Mouse (Mus musculus): ENCODE measurements around the gene Nfkbib. TPM values are rescaled to one million over a fixed set of nuclear protein-coding genes. Genes with fewer than 3 reads are reported as not detected.

Gene Nfkbib
- polyA plus RNA-seq, 1 experiment, result 138 TPM

- peaks cover 30% of the 10 kb centered on the region for H3K36me3 ChIP-seq (ENCODE audit: control insufficient read depth, insufficient read depth, low read length)
- H3K27me3 ChIP-seq (ENCODE audit: control insufficient read depth, insufficient read depth, low read length), result peaks cover 6% of the 10 kb centered on the region
- no peaks in the 10 kb centered on the region for H3K4me1 ChIP-seq (ENCODE audit: control insufficient read depth, insufficient read depth, insufficient read length, low read length)
- no peak within 1 kb of the TSS for H3K27ac ChIP-seq (ENCODE audit: insufficient read depth, low read depth, low read length)
- H3K4me3 ChIP-seq (ENCODE audit: low read depth, low read length), result no peak within 1 kb of the TSS
- TF ChIP-seq CTCF (IDR thresholded peaks at IDR 0.05; ENCODE audit: extremely low read depth, insufficient read length, insufficient replicate concordance, low read depth, low read length) (no peak), POLR2A (IDR thresholded peaks at IDR 0.05; ENCODE audit: low read depth, low read length) (no peak)
- 1% methylated on average over 17 of the region's 17 CpGs for WGBS
Observed at GRCm38 (mm10) chr7:28756079-28756478, 11.2 kb downstream of the Nfkbib start, which contains the start of gene Ccer2. TSS of gene Ccer2 (plus strand) at chr7:28756174.

GRCm38 (mm10) chr7:28749935-28750334 is 17.4 kb downstream of the Nfkbib start:
- Histone ChIP-seq H3K4me3 (ENCODE audit: low read depth, low read length) (no peak overlapping the region), H3K4me1 (ENCODE audit: control insufficient read depth, insufficient read depth, insufficient read length, low read length) (no peaks in the 10 kb centered on the region), H3K27me3 (ENCODE audit: control insufficient read depth, insufficient read depth, low read length) (no peaks in the 10 kb centered on the region), H3K36me3 (ENCODE audit: control insufficient read depth, insufficient read depth, low read length) (peaks cover 11% of the 10 kb centered on the region), H3K27ac (ENCODE audit: insufficient read depth, low read depth, low read length) (no peak overlapping the region)
- no peak for TF ChIP-seq POLR2A (IDR thresholded peaks at IDR 0.05; ENCODE audit: low read depth, low read length)
- TF ChIP-seq CTCF (IDR thresholded peaks at IDR 0.05; ENCODE audit: extremely low read depth, insufficient read length, insufficient replicate concordance, low read depth, low read length), result no peak
- WGBS, result 95% methylated on average over 7 of the region's 7 CpGs

GRCm38 (mm10) chr7:28741709-28742438 is 25.4 kb downstream of the Nfkbib start, which contains the start of the genes Mrps12 and Sars2:
TSS of gene Mrps12 (minus strand) at chr7:28741820.
TSS of gene Sars2 (plus strand) at chr7:28741992.
- H3K4me3 ChIP-seq (ENCODE audit: low read depth, low read length), result peak within 1 kb of the TSS; percentile 74
- WGBS, result under 1% methylated on average over 39 of the region's 39 CpGs
- H3K36me3 ChIP-seq (ENCODE audit: control insufficient read depth, insufficient read depth, low read length), result 0 out of 2 replicates have a peak, but pooled peaks cover 4% of the 10 kb centered on the region

GRCm38 (mm10) chr7:28741368-28741708 is 26.0 kb downstream of the Nfkbib start:
- Histone ChIP-seq H3K4me1 (ENCODE audit: control insufficient read depth, insufficient read depth, insufficient read length, low read length) (peaks cover 3% of the 10 kb centered on the region; the same call in 1 of the 2 replicates), H3K27ac (ENCODE audit: insufficient read depth, low read depth, low read length) (peak overlapping the region; percentile 23; the same call in 1 of the 2 replicates), H3K36me3 (ENCODE audit: control insufficient read depth, insufficient read depth, low read length) (0 out of 2 replicates have a peak, but pooled peaks cover 2% of the 10 kb centered on the region), H3K4me3 (ENCODE audit: low read depth, low read length) (peak overlapping the region; percentile 74), H3K27me3 (ENCODE audit: control insufficient read depth, insufficient read depth, low read length) (no peaks in the 10 kb centered on the region)
- TF ChIP-seq CTCF (IDR thresholded peaks at IDR 0.05; ENCODE audit: extremely low read depth, insufficient read length, insufficient replicate concordance, low read depth, low read length), result no peak
- TF ChIP-seq POLR2A (IDR thresholded peaks at IDR 0.05; ENCODE audit: low read depth, low read length), result no peak
- 2% methylated on average over 13 of the region's 13 CpGs for WGBS

More at GRCm38 (mm10) chr7:28741709-28742438, 25.4 kb downstream of the Nfkbib start, which contains the start of the genes Mrps12 and Sars2:
- peaks cover 3% of the 10 kb centered on the region; the same call in 1 of the 2 replicates for H3K4me1 ChIP-seq (ENCODE audit: control insufficient read depth, insufficient read depth, insufficient read length, low read length)
- H3K27ac ChIP-seq (ENCODE audit: insufficient read depth, low read depth, low read length), result peak within 1 kb of the TSS; percentile 72
- TF ChIP-seq CTCF (IDR thresholded peaks at IDR 0.05; ENCODE audit: extremely low read depth, insufficient read length, insufficient replicate concordance, low read depth, low read length) (peak; percentile 85), POLR2A (IDR thresholded peaks at IDR 0.05; ENCODE audit: low read depth, low read length) (peak; percentile 53; the same call in 1 of the 2 replicates)
- H3K27me3 ChIP-seq (ENCODE audit: control insufficient read depth, insufficient read depth, low read length), result no peaks in the 10 kb centered on the region

- Histone ChIP-seq H3K36me3 (ENCODE audit: control insufficient read depth, insufficient read depth, low read length) (0 out of 2 replicates have a peak, but pooled peaks cover 2% of the 10 kb centered on the region), H3K4me1 (ENCODE audit: control insufficient read depth, insufficient read depth, insufficient read length, low read length) (peaks cover 3% of the 10 kb centered on the region; the same call in 1 of the 2 replicates), H3K27ac (ENCODE audit: insufficient read depth, low read depth, low read length) (0 out of 2 replicates have a peak overlapping the region, but pooled peaks have one; percentile 23), H3K27me3 (ENCODE audit: control insufficient read depth, insufficient read depth, low read length) (no peaks in the 10 kb centered on the region), H3K4me3 (ENCODE audit: low read depth, low read length) (peak overlapping the region; percentile 74)
- TF ChIP-seq POLR2A (IDR thresholded peaks at IDR 0.05; ENCODE audit: low read depth, low read length) (no peak), CTCF (IDR thresholded peaks at IDR 0.05; ENCODE audit: extremely low read depth, insufficient read length, insufficient replicate concordance, low read depth, low read length) (no peak)
- WGBS, result 15% methylated on average over 9 of the region's 9 CpGs
Observed at GRCm38 (mm10) chr7:28740949-28741348, 26.4 kb downstream of the Nfkbib start.

- H3K4me3 ChIP-seq (ENCODE audit: low read depth, low read length), result no peak overlapping the region
- TF ChIP-seq CTCF (IDR thresholded peaks at IDR 0.05; ENCODE audit: extremely low read depth, insufficient read length, insufficient replicate concordance, low read depth, low read length) (no peak), POLR2A (IDR thresholded peaks at IDR 0.05; ENCODE audit: low read depth, low read length) (no peak)
- H3K36me3 ChIP-seq (ENCODE audit: control insufficient read depth, insufficient read depth, low read length), result no peaks in the 10 kb centered on the region
- H3K4me1 ChIP-seq (ENCODE audit: control insufficient read depth, insufficient read depth, insufficient read length, low read length), result peaks cover 3% of the 10 kb centered on the region; the same call in 1 of the 2 replicates
- H3K27me3 ChIP-seq (ENCODE audit: control insufficient read depth, insufficient read depth, low read length), result no peaks in the 10 kb centered on the region
- H3K27ac ChIP-seq (ENCODE audit: insufficient read depth, low read depth, low read length), result no peak overlapping the region
- WGBS, result 91% methylated on average over 21 of the region's 21 CpGs
Observed at GRCm38 (mm10) chr7:28739829-28740228, 27.5 kb downstream of the Nfkbib start.

- TF ChIP-seq CTCF (IDR thresholded peaks at IDR 0.05; ENCODE audit: extremely low read depth, insufficient read length, insufficient replicate concordance, low read depth, low read length), result no peak
- TF ChIP-seq POLR2A (IDR thresholded peaks at IDR 0.05; ENCODE audit: low read depth, low read length), result no peak
- Histone ChIP-seq H3K27me3 (ENCODE audit: control insufficient read depth, insufficient read depth, low read length) (no peaks in the 10 kb centered on the region), H3K27ac (ENCODE audit: insufficient read depth, low read depth, low read length) (no peak overlapping the region), H3K4me3 (ENCODE audit: low read depth, low read length) (no peak overlapping the region), H3K36me3 (ENCODE audit: control insufficient read depth, insufficient read depth, low read length) (no peaks in the 10 kb centered on the region), H3K4me1 (ENCODE audit: control insufficient read depth, insufficient read depth, insufficient read length, low read length) (peaks cover 8% of the 10 kb centered on the region)
- WGBS, result 77% methylated on average over 6 of the region's 6 CpGs
Observed at GRCm38 (mm10) chr7:28735701-28736100, 31.6 kb downstream of the Nfkbib start.

All from small intestine, adult 2 months (tissue).